Mouse (Mus musculus) heart, adult 2 months (tissue): ENCODE data around the gene Hipk2.

ENCODE experiments used
- CTCF ChIP-seq: fragments of 200-600 bp; IDR thresholded peaks from 2 replicates; pipeline ENCODE4 v1.8.1; 2022; ENCODE audit warnings: antibody characterized with exemption, mild to moderate bottlenecking, moderate library complexity
- EP300 ChIP-seq: fragments of 200-500 bp; IDR thresholded peaks from 2 replicates; pipeline ENCODE4 v1.6.1; 2011; ENCODE audit warnings: low read depth, low read length, control low read depth; ENCODE audit not compliant: insufficient read depth
- POLR2A ChIP-seq: fragments of 200-500 bp; IDR thresholded peaks from 2 replicates; pipeline ENCODE4 v1.6.1; 2011; ENCODE audit warnings: mild to moderate bottlenecking, low read depth, low read length, control low read depth; ENCODE audit not compliant: insufficient read depth

GRCm38 (mm10) chr6:38721361-38721760, 154.6 kb downstream of the Hipk2 start:
- no peak for TF ChIP-seq CTCF
- no peak for TF ChIP-seq POLR2A
- no peak for TF ChIP-seq EP300
